Mouse (Mus musculus) olfactory bulb, adult 2 months (tissue): ENCODE data around the gene Tmem82. TPM values are rescaled to one million over a fixed set of nuclear protein-coding genes. Genes with fewer than 3 reads are reported as not detected.

Source experiments
- H3K27ac ChIP-seq: fragments of 200-500 bp; 2 replicates; pipeline ENCODE4 v1.5.1; 2012; ENCODE audit warnings: low read depth, low read length; ENCODE audit not compliant: insufficient read depth
- H3K4me1 ChIP-seq: fragments of 200-500 bp; 2 replicates; pipeline ENCODE4 v1.6.1; 2012; ENCODE audit warnings: low read length; ENCODE audit not compliant: control insufficient read depth, insufficient read depth
- H3K4me3 ChIP-seq: fragments of 200-500 bp; 2 replicates; pipeline ENCODE4 v1.5.1; 2012; ENCODE audit warnings: mild to moderate bottlenecking, low read depth, low read length, moderate library complexity; ENCODE audit not compliant: insufficient read depth
- CTCF ChIP-seq: fragments of 200-500 bp; IDR thresholded peaks from 2 replicates; pipeline ENCODE4 v1.5.1; 2012; ENCODE audit warnings: low read depth, mild to moderate bottlenecking, low read length, moderate library complexity; ENCODE audit not compliant: insufficient read depth
- POLR2A ChIP-seq: fragments of 200-500 bp; IDR thresholded peaks from 2 replicates; pipeline ENCODE4 v1.6.1; 2012; ENCODE audit warnings: mild to moderate bottlenecking, low read depth, low read length, moderate library complexity; ENCODE audit not compliant: insufficient read depth
- WGBS: fragments of 180-500 bp; shearing (Covaris S2); methylation state at CpG from one replicate; pipeline ENCODE4 v1.1.7; 2018; 5-methylcytosine and 5-hydroxymethylcytosine counted together
- polyA plus RNA-seq: library from polyadenylated mRNA; stranded (reverse); fragments of >200 nt; gene quantifications from 2 replicates; pipeline ENCODE4 v1.2.4, GENCODE M21; 2012; ENCODE audit warnings: low replicate concordance; ENCODE audit not compliant: missing spikeins, insufficient read depth, insufficient read length

The Tmem82 gene
- polyA plus RNA-seq, 1 experiment = not detected

GRCm38 (mm10) chr4:141598894-141599250 is 19.6 kb downstream of the Tmem82 start:
- Histone ChIP-seq H3K4me1 (peaks cover 16% of the 10 kb centered on the region), H3K4me3 (no peak overlapping the region; the same call in 1 of the 2 replicates), H3K27ac (no peak overlapping the region)
- TF ChIP-seq CTCF = no peak
- no peak for TF ChIP-seq POLR2A
- 19% methylated on average over 9 of the region's 9 CpGs for WGBS

DNA sequence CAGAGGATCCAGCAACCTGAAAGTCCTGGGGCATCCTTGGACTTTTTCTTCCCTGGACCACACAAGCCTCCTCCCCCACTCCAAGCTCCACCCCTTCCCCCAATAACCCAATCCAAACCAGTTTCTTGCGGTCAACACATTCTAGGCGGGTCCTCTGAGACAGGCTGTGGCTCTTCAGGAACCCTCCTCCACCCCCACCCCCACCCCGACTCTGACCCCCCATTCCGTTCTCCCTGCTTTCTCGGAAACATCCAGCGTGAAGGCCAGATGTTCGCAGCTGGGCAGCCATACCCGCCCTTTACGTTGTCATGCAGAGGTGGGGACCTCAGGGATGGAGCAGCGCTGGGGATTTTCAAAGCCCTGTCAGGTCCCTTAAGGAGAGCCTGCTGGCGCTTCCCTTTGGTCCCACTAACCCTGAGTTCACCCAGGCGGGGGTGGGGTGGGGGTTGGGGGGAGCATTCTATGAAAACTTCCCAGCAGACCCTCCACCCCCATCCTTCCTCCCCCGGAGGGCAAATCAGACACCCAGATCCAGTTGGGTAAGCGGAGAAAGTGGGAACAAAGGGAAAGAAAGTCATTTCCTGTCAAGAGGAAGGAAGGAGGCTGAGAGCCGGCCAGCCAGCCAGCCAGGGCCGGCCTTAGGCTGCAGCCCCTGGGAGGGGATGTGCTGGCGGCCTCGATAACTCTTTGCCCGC is 20.1 kb downstream of the Tmem82 start:
- Histone ChIP-seq H3K4me3 (no peak overlapping the region), H3K4me1 (peaks cover 16% of the 10 kb centered on the region), H3K27ac (no peak overlapping the region)
- no peak for TF ChIP-seq CTCF
- no peak for TF ChIP-seq POLR2A
- WGBS = 12% methylated on average over 19 of the region's 19 CpGs

DNA sequence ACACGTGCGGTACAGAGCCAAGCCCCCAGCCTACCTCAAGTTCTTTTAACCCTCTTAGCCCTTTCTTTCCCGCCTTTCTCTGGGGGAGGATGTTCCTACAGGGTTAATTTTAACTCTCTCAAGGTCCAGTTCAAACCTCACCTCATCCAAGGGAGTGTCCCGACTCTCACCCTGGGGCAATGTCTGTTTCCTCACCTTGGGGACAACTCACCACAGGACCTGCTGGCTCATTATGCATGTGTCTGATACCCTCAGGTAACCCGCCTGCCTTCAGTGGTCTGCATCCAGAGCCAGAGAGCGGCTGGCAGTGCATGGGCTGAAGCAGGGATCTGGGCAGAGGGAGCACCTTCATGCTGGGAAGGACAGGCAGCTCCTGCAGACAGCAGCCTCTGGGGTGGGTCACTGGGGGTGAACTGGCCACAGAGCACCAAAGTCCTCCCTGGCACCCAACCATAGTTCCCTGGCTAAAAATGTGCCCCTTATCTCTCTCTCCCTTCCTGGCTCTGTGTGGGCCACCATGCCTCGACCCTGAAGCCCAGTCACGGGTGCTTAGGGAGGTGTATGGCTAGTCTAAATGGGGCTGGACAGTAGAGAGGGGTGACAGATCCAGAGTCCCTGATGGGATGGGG is 21.6 kb downstream of the Tmem82 start:
- TF ChIP-seq CTCF (no peak), POLR2A (no peak)
- H3K4me3 ChIP-seq = no peak overlapping the region
- H3K27ac ChIP-seq = no peak overlapping the region
- H3K4me1 ChIP-seq = peaks cover 16% of the 10 kb centered on the region
- 92% methylated on average over 8 of the region's 8 CpGs for WGBS

GRCm38 (mm10) chr4:141595605-141596268 is 22.7 kb downstream of the Tmem82 start:
- no peak overlapping the region for H3K27ac ChIP-seq
- H3K4me3 ChIP-seq = no peak overlapping the region
- WGBS = 86% methylated on average over 9 of the region's 9 CpGs
- TF ChIP-seq POLR2A = no peak
- no peak for TF ChIP-seq CTCF
- peaks cover 16% of the 10 kb centered on the region for H3K4me1 ChIP-seq

DNA sequence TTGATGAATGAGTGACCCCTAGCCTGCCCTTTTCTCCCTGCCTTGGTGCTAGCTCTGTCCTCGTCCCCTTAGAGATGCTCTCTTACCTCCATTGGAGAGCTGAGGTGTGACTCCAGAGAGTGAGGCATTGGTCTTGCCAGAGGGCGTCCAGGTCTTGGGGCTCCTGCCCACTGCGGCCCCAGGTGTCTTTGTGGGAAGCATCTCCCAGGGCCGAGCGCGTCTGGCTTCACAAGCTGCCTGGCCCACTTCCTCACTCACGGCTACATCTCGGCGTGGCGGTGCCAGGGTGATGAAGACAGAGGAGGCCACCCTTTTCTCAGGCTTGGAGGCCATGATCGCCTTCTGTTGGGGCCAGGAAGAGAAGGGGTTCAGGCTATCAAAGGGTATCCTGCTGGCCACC is 23.3 kb downstream of the Tmem82 start:
- 97% methylated on average over 11 of the region's 11 CpGs for WGBS
- H3K4me1 ChIP-seq = peaks cover 16% of the 10 kb centered on the region
- H3K4me3 ChIP-seq = no peak overlapping the region
- H3K27ac ChIP-seq = no peak overlapping the region
- TF ChIP-seq POLR2A = no peak

DNA sequence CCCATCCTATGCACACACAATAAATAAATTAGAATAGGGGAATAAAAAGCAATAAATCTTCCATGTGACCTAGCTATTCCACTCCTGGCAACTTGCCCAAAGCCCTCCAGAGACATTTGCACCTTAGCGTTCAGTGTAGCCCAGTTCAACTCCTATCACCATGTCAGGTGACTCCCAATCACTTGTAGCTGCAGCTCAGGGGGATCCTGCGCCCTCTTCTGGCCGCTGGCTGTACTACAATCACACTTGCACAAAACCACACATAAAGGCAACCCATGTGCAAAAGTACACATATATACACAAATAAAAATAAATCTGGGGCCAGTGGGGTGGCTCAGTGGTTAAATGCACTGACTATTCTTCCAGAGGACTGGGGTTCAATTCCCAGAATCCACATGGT is 26.9 kb downstream of the Tmem82 start:
- Histone ChIP-seq H3K4me3 (no peak overlapping the region), H3K27ac (no peak overlapping the region), H3K4me1 (no peaks in the 10 kb centered on the region; the same call in 1 of the 2 replicates)
- WGBS = 19% methylated on average over 3 of the region's 3 CpGs
- no peak for TF ChIP-seq POLR2A
- TF ChIP-seq CTCF = 0 out of 2 replicates have a peak, but pooled peaks have one; percentile 23

- H3K4me1 ChIP-seq = no peaks in the 10 kb centered on the region
- no peak for TF ChIP-seq CTCF
- no peak for TF ChIP-seq POLR2A
- H3K27ac ChIP-seq = no peak overlapping the region
- 94% methylated on average over 8 of the region's 8 CpGs for WGBS
- H3K4me3 ChIP-seq = no peak overlapping the region
Measured at GRCm38 (mm10) chr4:141583919-141584318, 34.5 kb downstream of the Tmem82 start.

DNA sequence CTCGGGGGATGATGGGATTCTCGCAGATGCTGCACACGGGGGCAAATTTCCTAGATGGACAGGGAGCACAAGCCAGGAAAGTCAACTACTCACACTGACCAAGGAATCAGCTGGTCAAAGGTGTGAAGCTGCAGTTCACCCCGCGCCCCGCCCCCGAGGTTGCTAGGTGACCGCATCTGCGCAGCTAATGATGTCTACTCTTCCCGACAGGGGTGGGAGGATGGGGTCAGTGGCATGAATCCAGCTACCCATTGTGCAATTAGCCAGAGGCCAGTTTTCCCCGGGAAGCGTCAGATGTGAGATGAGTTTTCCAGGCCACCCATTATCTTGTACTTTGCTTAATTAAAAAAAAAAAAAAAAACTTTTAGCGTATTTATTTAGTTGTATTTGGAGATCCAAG is 37.4 kb downstream of the Tmem82 start:
- no peak for TF ChIP-seq CTCF
- TF ChIP-seq POLR2A = no peak
- H3K4me1 ChIP-seq = no peaks in the 10 kb centered on the region
- H3K27ac ChIP-seq = no peak overlapping the region
- H3K4me3 ChIP-seq = no peak overlapping the region
- 85% methylated on average over 13 of the region's 13 CpGs for WGBS

DNA sequence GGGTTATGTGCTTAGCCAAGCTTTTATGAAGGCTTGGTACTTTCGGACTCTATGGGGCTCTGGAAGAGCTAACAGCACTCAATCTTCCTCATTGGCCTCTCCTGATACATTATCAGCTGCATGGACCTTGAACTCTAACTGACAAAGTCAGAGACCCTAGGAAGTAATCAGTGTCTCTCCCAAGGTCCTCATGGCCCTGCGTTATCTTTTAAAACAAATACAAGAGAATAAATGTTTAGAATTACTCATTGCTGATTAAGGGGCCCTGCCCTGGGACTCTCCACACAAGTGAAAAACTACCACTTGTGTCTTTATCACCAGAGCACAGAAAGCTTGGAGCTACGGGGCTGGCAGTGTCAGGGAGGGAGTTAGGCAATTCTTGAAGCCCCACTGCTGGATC is 39.6 kb downstream of the Tmem82 start:
- no peak overlapping the region for H3K27ac ChIP-seq
- H3K4me1 ChIP-seq = peaks cover 4% of the 10 kb centered on the region; the same call in 1 of the 2 replicates
- H3K4me3 ChIP-seq = no peak overlapping the region
- TF ChIP-seq CTCF (no peak), POLR2A (no peak)
- 76% methylated on average over 3 of the region's 3 CpGs for WGBS
